13 mouse cellular contexts compared by ENCODE assay signal in the genomic region with DNA sequence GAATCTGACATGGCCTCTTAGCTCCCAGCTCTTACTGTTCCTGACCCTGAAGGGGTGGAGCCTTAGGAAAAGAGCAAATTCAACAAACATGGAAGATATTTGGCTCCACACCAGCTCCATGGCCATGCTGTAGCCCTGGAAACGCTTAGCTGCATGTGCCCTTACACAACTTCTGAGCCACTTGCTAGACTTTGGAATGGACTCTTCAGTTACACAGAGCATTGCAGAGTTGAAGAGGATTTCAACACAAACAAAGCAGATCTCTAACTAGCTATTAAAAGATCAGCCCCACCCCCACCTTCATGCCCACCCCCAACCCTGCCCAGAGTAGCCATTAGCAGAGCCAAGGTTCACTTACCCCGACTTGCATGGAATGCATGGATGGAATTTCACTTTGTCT. TPM values are rescaled to one million over a fixed set of nuclear protein-coding genes. Genes with fewer than 3 reads are reported as not detected.
DNase-seq lines count a peak whose midpoint lies in the region; ATAC-seq lines count a peak whose summit lies in the region.
"Had no signal": no experiment of that assay in that cellular context is flagged by ENCODE, and none has a peak within 500 bp of the region (broad histone marks: within the 10 kb centered on the region; RNA-seq: fewer than 3 reads in every experiment).

No protein-coding gene starts in this region.

- WGBS in forebrain, embryonic 12.5 days, result 81% methylated on average over 2 of the region's 2 CpGs
- WGBS in forebrain, embryonic 10.5 days, result 75% methylated on average over 2 of the region's 2 CpGs
- 49% methylated on average over 2 of the region's 2 CpGs for WGBS in liver, embryonic 12.5 days (ENCODE audit: insufficient replicate concordance)

- no peaks in the 10 kb centered on the region for H3K36me3 ChIP-seq in forebrain, embryonic 12.5 days (replicated peaks)
- no peaks in the 10 kb centered on the region for H3K36me3 ChIP-seq in forebrain, embryonic 10.5 days (replicated peaks)
- no peaks in the 10 kb centered on the region for H3K36me3 ChIP-seq in liver, embryonic 12.5 days

- H3K27ac ChIP-seq in forebrain, embryonic 12.5 days, result no peak overlapping the region
- H3K27ac ChIP-seq in forebrain, embryonic 10.5 days, result no peak overlapping the region
- H3K27ac ChIP-seq in liver, embryonic 12.5 days, result no peak overlapping the region

- H3K4me2 ChIP-seq in forebrain, embryonic 12.5 days, result no peak overlapping the region
- H3K4me2 ChIP-seq in liver, embryonic 12.5 days, result no peak overlapping the region

- H3K4me1 ChIP-seq in forebrain, embryonic 12.5 days, result no peaks in the 10 kb centered on the region
- H3K4me1 ChIP-seq in forebrain, embryonic 10.5 days, result peaks cover 6% of the 10 kb centered on the region
- no peaks in the 10 kb centered on the region for H3K4me1 ChIP-seq in liver, embryonic 12.5 days

- H3K9me3 ChIP-seq in forebrain, embryonic 12.5 days, result no peaks in the 10 kb centered on the region
- H3K9me3 ChIP-seq in forebrain, embryonic 10.5 days, result no peaks in the 10 kb centered on the region
- 0 out of 2 replicates have a peak, but pooled peaks cover 5% of the 10 kb centered on the region for H3K9me3 ChIP-seq in liver, embryonic 12.5 days (replicated peaks)

- no peak overlapping the region for H3K9ac ChIP-seq in forebrain, embryonic 12.5 days
- no peak overlapping the region for H3K9ac ChIP-seq in liver, embryonic 12.5 days

- H3K4me3 ChIP-seq in forebrain, embryonic 12.5 days (replicated peaks), result no peak overlapping the region
- no peak overlapping the region for H3K4me3 ChIP-seq in forebrain, embryonic 10.5 days
- no peak overlapping the region for H3K4me3 ChIP-seq in liver, embryonic 12.5 days

- DNase-seq in forebrain, embryonic 10.5 days (ENCODE audit: extremely low spot score, low spot score), result no peak
- peak; percentile 82 to 92 for DNase-seq in kidney, adult 8-10 months
- peak; percentile 69 for DNase-seq in lung, postnatal 25 days (ENCODE audit: low spot score)
- no peak for DNase-seq in embryo, embryonic 10.5 days (ENCODE audit: low spot score)
- no peak for DNase-seq in thymus, adult 18-20 months
- DNase-seq in layer of hippocampus, adult 11-12 months (ENCODE audit: low spot score), result no peak
- DNase-seq: gastrocnemius, postnatal 10 days; thymus, postnatal 14 days had no signal

- ATAC-seq in forebrain, embryonic 12.5 days (ENCODE audit: low FRiP score), result 0 out of 2 replicates have a peak, but pooled peaks have one; percentile 17
- ATAC-seq in liver, embryonic 12.5 days, result peak; percentile 84

- H3K27me3 ChIP-seq in forebrain, embryonic 12.5 days, result no peaks in the 10 kb centered on the region
- no peaks in the 10 kb centered on the region for H3K27me3 ChIP-seq in forebrain, embryonic 10.5 days (ENCODE audit: poor library complexity, severe bottlenecking)
- H3K27me3 ChIP-seq in liver, embryonic 12.5 days (replicated peaks), result no peaks in the 10 kb centered on the region

RNA-seq across cellular contexts. Expression of a gene that starts 41.5 kb away (rescaled TPM):
- not detected in 2 replicates for polyA plus RNA-seq in forebrain, embryonic 12.5 days (2016; fragmentation: Nextera tagmentation; extraction: Ambion mirVana)
- not detected in 2 replicates for polyA plus RNA-seq in forebrain, embryonic 10.5 days (2016; fragmentation: Nextera tagmentation; extraction: Ambion mirVana)
- polyA plus RNA-seq in liver, embryonic 12.5 days (2016; fragmentation: Nextera tagmentation; extraction: Ambion mirVana), result 3.7 and 4.9 TPM in 2 replicates
- polyA plus RNA-seq: C2C12; cortical plate, adult 2 months; limb, embryonic 14.5 days had no signal

Comparison
In these comparisons a context has a peak if more than half of its experiments do, and no peak if none do; other contexts are left out.
1. DNase-seq: peak in kidney, adult 8-10 months (2 of 2) and lung, postnatal 25 days (single experiment); none in forebrain, embryonic 10.5 days (single experiment), embryo, embryonic 10.5 days (single experiment), thymus, adult 18-20 months (0 of 2) and layer of hippocampus, adult 11-12 months (single experiment).